Mouse (Mus musculus) c-Kit-positive CD71-negative TER-119-negative erythroid progenitor cells, embryonic 14.5 days (primary cell): ENCODE data around the gene Ggn.
"Not testable (repeated sequence)": the region's sequence is repeated elsewhere in the genome, so short reads cannot be mapped to it uniquely, and the experiment has no call there.

ENCODE experiments used
- DNase-seq: peaks from one replicate; pipeline ENCODE4 v3.0.0-alpha.2; 2013; ENCODE audit warnings: low read depth

Ggn gene

DNA sequence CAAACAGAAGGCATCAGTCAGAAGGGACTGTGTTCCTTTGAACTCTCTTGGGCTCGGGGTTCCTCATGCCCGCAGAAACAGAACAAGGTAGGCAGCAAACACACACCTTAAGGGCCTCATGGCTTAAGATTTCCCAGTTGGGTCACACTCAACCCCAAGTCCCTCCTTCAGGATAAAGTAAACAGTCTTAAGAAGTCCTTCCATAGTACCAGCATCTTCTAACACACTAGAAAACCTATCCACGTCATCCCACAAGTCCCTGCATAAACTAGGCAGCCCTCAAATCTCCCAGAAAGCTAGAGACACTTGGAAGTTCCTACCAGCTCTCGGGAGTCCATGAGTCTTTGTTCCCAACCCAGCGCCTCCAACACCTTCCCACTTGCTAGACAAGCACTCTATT is 7.7 kb upstream of the Ggn start:
- no peak for DNase-seq

DNA sequence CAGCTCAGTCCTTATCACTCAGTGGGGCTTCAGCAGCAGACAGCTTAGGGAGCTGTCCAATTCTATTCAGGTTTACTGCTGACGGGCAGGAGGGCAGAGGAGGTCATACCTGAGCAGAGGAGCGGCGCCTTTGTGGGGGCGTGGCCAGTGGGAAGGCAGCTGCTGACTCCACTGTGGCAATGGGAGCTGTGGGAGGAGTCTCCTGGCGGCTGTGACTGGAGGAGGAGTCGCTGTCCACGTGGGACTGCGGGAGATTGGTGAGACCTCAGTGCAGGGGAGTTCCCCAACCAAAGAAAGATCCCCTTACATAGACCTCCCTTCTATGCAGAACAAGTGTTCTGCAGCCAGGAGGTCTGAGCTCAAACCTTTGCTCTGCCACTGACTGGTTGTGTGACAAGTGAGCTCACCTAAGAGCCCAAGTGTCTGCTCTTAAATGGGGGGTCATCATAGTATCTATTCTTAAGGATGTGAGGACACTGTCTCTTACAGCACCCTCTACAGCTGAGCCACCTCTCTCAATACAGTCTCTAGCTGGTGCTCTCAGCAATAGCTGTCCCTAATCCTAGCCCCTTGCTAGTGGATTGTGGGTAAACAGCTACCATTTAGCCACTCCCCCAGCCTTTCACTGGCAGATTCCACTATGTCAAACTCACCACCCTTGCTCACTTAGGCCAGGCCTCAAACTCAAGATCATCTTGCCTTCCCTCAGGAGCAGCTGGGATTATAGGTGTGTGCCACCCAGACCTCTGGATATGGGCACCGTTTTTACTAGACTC is 7.1 kb upstream of the Ggn start:
- no peak for DNase-seq

DNA sequence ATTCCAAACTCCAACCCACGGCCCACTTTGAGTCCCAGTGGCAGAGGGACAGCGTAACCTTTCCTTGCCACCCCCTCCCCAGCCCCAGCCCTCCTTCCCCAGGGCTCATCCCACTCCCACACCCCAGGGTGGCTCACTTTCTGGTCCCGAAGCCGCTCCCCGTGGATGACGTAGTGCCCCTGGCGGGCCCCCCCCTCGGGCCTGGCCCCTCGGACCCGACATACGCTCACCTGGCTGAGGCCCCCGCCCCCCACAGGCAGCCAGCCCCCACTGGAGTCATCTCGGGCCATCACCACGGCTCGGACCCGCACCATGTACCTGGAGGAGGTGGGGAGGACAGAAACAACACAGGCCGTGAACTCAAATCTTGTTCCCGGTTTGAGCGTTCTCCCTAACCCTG is 2.4 kb upstream of the Ggn start:
- no peak for DNase-seq

DNA sequence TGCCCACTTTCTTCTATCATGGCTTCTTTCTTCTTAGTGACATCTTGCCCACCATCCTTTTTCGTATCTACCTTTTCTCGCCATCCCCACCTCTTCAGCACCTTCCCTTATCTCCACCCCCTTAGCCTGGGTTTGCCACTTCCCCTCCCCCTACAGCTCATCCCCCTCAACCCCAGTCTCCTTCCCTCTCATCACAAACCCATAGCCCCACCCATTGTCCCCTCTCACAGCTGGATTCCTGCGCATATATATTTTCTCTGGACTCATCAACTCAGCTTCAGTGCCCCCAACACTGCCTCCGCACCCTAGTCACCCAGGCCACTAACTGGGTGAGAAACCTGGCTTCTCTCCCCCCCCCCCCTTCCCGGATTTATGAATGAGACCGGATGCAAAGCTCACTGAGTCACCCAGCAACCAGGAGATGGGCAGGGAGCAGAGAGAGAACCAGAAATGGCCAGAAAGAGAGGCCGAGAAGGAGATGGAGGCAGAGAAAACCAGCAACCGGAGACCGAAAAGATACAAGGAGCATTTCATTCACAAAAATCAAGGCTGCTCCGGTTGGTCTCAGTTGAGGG is 1.8 kb upstream of the Ggn start:
- DNase-seq, result no peak

DNA sequence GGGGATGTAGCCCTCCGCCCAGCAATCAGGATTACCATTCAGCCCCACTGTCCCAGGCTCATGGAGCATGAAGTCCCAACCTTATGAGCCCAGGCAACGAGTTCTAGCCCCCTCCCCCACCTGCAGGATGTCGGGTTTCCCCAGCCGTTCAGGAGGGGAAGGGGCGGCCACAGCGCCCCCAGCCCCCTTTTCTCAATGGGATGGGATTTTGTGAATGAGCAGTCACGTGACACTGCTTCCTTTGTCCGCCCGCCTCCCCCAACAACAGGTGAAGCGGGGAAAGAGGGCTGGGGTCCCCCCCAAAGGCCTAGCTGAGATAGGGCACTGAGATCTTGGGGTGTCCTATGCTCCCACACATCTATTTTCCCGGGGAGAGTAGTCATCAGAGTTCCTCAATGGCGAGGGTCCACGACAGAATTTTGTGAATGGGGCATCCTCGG is 1.2 kb upstream of the Ggn start:
- DNase-seq, result no peak

DNA sequence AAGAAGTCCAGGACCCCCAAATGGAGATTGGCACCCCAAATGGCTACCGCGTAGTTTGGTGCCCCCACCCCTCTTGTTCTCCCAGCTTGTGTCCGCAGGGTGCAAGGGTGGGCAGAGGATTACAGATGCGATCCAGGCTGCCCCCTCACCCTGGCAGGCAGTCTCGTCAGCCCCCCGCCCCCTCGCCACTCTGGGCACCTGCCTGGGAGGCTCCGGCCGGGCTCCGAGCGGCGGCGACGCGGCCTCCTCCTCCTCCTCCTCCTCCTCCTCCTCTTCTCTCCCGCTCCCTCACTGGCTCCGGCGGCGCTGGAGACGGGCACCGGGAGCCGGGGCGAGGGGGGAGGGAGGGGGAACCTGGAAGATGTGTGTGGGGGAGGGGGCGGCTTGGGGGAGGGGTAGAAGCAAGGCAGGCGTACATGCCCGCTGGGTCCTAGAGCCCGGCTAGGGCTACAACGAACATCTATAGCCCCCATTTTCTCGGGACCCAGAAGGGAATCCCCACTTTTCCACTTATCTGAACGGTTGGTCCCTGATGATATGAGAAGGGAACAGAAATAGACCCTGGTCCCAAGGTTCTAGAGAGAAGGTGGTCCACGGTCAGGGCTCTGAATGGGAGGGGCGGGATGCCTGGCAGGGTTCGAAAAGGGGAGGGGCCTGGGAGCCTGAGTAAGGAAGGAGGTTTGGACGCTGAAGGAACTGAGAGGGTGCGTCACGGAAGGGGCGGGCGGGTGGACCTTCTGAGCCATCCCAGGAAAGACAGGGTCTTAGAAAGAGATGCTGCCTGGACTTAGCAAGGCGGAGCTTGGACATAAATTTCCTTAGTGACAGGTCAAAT is 562 bp upstream of the Ggn start:
- DNase-seq, result peak; percentile 70

DNA sequence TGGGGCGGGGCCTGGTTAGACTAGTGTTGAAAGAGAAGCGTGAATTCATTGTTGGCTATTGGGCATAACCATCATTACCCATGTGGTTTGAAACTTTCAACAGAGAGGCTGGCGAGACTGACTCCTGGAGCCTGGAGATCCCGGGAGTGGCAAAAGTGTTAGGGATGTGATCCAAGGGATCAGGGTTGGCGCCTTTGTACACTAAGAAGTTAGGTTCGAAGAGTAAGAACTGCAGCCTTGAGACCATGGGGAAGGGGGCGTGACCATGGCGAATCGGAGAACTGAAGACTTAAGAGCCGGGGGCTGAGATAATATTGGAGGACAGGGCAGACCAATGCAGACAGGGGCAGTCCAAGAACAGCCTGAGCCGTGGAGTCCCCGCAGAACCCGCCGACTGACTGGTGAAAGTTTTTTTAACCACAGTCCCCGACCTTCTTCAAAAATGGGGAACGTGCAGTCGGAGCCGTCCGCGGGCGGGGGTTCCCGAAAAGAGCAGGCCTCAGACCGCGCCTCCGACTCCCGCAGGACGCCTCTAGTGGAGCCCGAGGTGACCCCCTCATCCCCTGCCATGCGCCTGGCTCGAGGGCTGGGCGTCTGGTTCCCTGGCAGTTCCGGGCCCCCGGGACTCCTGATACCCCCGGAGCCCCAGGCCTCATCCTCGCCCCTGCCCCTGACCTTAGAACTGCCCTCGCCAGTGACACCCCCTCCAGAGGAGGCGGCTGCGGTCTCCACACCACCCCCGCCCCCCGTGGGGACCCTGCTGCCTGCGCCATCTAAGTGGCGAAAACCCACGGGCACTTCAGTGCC is 948 bp downstream of the Ggn start:
- DNase-seq, result no peak

DNA sequence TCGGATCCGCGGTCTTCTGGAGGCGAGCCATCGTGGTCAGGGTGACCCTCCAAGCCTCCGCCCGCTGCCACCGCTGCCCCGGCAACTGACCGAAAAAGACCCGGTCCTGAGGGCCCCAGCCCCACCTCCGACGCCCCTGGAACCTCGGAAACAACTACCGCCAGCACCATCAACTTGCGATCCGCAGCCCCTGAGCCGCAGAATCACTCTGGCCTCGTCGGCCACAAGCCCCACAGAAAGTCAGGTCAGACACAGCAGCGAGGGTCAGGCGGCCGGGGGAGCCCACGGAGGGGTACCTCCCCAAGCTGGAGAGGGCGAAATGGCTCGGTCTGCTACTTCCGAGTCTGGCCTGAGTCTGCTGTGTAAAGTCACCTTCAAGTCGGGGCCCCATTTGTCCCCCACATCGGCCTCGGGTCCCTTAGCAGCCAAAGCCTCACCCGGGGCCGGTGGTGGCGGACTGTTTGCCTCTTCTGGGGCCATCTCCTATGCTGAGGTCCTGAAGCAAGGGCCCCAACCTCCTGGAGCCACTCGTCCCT is 1.6 kb downstream of the Ggn start:
- DNase-seq, result no peak

DNA sequence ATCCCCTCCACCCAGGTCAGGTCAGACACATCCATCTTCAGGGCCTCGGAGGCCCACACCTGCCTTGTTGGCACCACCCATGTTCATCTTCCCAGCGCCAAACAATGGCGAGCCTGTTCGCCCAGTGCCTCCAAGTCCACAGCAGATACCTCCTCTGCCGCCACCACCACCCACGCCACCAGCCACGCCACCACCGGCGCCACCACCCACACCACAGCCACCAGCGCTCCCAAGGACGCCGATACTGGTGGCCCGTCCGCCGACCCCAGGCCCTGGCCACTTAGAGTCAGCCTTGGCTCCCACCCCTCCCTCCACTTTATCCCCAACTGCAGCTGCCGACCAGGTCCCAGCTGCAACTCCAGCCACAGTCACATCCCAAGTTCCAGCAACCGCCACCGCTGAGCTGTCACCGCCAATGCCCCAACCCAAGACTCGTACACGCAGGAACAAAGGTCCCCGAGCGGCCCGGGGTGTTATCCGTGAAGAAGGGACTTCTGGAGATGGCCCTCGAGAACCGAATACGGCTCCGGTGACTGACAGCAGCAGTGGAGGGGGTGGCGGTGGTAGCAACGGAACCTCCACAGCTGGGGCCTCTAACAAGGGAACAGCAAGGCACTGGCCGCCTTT is 2.5 kb downstream of the Ggn start:
- DNase-seq, result no peak

DNA sequence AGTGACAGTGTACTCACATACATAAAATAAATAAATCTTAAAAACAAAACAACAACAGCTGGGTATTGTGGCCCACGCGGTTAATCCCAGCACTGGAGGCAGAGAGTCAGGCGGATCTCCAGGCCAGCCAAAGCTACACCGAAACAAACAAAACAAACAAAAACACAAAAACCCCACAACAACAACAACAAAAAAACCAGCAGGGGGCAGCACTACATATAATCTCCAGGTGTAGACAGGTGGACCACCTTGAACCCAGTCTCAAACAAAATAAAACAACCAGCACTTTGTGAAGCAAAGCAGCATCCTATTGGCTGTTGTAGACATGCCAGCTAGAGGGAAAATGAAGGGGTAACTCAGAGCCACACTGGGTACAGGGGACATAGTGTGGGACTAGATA is 8.1 kb downstream of the Ggn start:
- DNase-seq, result no peak

DNA sequence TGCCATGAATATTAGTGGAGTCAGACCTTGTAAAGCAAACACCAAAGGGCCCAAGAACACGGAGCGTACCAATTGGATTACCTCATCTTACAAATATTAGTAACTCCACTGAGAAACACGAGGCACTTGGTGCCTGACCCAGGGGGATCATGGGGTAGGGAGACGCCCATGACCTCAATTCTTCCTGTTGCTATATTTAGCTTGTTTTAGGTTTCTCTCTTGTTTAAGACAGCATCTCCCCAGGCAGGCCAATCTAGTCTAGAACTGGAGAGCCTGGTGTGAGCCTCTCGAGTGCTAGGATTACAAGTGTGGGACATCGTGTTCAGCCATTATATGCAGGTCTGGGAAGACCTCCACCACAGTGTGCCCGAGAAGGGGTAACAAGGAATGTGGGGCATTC is 9.3 kb downstream of the Ggn start:
- no peak for DNase-seq

DNA sequence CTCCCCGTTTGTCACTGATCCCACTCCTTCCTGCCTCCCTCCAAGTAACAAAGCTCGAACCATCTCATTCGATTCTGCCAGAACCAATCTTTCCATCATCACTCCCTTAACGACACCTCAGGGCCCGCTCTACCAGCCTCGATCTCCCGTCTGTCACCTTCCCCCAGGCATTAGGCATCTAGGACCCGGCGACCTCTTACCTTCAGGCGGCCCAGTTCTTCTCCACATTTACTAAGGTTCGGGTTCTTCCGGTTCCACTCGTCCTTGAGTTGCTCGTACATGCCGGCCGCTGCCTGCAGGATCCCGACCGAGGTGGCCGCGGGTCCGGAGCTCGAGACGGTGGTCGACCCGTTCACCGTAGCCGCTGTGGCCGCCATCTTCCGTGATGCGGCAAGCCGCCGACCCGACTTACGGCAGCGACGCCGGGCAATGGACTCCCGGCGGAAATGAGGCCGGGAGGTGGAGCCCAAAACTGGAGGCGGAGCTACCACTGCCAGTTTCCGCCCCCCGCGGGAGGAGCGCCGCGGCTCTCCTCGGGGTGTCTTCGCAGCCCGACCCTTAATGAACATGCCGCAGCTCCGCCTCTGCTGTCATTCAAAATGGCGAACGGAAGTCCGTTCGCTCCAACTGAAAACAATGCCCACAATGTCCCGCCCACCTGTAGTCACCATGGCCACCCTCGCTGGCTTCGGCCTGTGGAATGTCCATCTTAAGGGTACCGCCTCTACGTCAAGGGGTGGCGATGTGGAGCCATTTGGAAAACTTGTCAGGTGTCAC is 10.3 kb downstream of the Ggn start, which contains the start of gene Psmd8:
Psmd8 (minus strand) TSS at position 625 of the 777 bp plus-strand sequence.
- peak; percentile 92 for DNase-seq

DNA sequence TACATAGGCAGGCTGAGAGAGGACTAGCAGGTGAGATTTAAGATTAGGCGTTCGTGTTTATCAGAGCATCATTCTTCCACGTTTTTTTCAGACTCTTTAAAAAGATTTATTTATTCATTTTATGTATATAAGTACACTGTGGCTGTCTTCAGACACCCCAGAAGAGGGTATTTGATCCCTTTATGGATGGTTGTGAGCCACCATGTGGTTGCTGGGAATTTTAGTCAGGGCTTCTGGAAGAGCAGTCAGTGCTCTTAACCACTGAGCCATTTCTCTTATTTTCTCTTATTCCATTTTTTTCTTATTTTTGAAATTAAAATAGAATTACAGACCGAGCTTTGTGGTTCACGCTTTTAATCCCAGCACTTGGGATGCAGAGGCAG is 10.8 kb downstream of the Ggn start:
- no peak for DNase-seq

DNA sequence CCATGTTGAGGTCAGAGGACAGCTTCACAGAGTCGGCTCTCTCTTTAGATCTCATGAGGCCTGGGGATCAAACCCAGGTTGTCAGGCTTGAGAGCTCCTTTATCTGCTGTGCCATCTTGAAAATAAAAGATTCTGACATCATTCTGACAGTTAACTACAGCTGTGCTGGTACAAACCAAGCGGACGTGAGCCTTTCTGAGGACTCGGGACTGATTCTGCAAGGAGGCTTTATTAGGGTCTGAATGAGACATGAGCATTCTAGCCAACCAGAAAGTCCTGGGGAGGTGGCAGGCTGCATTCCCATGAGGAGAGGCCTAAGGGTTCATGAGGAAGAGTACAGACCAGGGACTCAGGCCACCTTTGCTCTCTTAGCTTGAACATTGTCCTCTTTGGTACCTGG is 11.3 kb downstream of the Ggn start:
- DNase-seq, result not testable (repeated sequence)

DNA sequence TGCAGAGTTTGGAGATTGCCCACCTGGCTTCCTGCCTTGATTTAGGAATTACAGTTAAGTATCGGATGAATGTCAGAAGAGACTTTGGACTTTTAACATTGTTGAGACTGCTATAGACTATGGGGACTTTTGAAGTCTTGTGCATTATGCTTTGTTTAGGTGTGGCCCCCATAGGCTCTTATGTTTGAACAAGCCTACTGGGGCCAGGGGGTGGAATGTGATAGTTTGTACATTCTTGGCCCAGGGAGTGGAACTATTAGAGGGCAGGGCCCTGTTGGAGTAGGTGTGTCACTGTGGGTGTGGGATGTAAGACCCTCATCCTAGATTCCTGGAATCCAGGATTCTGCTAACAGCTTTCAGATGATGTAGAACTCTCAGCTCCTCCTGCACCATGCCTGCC is 24.2 kb downstream of the Ggn start:
- not testable (repeated sequence) for DNase-seq

DNA sequence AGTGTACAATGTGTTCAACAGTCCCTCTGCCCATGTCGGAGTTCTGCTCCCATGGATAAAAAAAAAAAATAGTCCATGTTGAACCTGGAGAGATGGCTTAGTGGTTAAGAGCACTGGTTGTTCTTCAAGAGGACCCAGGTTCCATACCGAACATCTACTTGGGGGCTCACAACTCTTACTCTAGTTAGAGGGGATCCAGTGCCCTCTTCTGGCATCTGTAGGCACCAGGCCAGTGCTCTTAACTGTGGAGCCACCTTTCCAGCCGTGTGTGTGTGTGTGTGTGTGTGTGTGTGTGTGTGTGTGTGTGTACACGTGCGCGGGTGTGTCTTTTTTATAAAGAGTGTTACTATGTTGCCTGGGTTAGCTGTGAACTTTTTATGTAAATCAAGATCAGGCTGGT is 32.6 kb downstream of the Ggn start:
- DNase-seq, result no peak

DNA sequence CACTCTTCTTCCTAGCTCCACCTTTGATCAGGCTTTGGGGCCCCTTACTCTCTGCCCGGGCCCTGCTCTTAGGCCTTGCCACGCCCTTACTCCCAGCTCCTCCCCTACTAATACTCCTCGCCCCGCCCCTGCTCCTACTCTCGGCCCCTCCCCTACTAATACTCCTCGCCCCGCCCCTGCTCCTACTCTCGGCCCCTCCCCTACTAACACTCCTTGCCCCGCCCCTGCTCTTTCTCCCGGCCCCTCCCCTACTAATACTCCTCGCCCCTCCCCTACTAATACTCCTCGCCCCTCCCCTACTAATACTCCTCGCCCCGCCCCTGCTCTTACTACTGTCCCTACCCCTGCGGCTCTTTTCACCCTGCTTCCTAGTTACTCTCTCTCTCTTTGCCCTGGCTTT is 41.0 kb downstream of the Ggn start:
- DNase-seq, result not testable (repeated sequence)

DNA sequence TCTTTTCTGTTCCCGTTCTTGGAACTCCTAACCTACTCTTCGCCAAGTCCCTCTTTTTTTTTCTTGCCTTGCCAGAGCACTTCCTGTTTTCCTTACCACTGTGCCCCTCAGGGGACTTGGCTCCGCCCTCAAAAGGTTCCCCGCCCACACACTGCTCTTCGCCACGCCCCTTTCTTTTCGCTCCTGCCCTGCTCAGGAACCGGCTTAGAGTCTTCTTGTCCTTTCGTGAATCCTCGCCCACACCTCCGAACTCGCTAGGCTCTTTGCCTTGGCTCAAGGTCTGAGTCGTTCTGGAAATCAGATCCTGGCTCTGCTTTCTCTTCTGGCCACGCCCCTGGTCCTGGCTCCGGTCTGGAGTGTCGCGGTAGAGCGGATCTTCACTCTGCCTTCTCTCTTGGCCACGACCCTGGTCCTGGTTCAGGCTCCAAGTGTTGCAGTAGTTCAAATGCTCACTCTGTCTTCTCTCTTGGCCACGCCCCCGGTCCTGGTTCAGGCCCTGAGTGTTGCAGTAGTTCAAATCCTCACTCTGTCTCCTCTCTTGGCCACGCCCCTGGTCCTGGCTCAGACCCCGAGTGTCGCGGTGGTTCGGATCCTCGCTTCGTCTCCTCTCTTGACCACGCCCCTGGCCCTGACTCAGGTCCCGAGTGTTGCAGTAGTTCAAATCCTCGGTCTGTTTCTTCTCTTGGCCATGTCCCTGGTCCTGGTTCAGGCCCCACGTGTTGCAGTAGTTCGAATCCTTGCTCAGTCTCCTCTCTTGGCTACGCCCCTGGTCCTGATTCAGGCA is 41.6 kb downstream of the Ggn start:
- peak; percentile 93 for DNase-seq

DNA sequence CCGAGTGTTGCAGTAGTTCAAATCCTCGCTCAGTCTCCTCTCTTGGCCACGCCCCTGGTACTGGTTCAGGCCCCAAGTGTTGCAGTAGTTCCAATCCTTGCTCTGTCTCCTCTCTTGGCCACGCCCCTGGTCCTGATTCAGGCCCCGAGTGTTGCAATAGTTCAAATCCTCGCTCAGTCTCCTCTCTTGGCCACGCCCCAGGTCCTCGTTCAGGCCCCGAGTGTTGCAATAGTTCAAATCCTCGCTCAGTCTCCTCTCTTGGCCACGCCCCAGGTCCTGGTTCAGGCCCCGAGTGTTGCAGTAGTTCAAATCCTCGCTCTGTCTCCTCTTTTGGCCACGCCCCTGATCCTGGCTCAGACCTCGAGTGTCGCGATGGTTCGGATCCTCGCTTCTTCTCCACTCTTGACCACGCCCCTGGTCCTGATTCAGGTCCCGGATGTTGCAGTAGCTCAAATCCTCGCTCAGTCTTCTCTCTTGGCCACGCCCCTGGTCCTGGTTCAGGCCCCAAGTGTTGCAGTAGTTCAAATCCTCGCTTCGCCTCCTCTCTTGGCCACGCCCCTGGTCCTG is 42.3 kb downstream of the Ggn start:
- peak; percentile 36 for DNase-seq
